Mouse (Mus musculus) lung, postnatal 0 days (tissue): Measurements from ENCODE around the gene Supv3l1. TPM values are rescaled to one million over a fixed set of nuclear protein-coding genes. Genes with fewer than 3 reads are reported as not detected.
"Not testable (repeated sequence)": the region's sequence is repeated elsewhere in the genome, so short reads cannot be mapped to it uniquely, and the experiment has no call there.

ENCODE experiments used
- ATAC-seq: fragments of 200-750 bp; cut with Nextera tagmentation; 2 replicates; pipeline ENCODE4 v1.8.0; 2017; ENCODE audit warnings: moderate library complexity
- DNase-seq: peaks from one replicate; pipeline ENCODE4 v3.0.0-alpha.2; 2016; ENCODE audit warnings: low spot score
- H3K27ac ChIP-seq: fragments of 300-500 bp; sonication (generic); 2 replicates; pipeline ENCODE4 v1.5.1; 2014; ENCODE audit warnings: antibody characterized with exemption, mild to moderate bottlenecking, low read length, mixed read lengths
- H3K27me3 ChIP-seq: fragments of 300-500 bp; sonication (generic); replicated peaks from 2 replicates; pipeline ENCODE4 v1.6.1; 2014; ENCODE audit warnings: low read length, mixed read lengths; ENCODE audit not compliant: insufficient read depth
- H3K36me3 ChIP-seq: fragments of 300-500 bp; sonication (generic); 2 replicates; pipeline ENCODE4 v1.6.1; 2014; ENCODE audit warnings: low read length, mixed read lengths; ENCODE audit not compliant: insufficient read depth
- H3K4me1 ChIP-seq: fragments of 300-500 bp; sonication (generic); 2 replicates; pipeline ENCODE4 v1.6.1; 2014; ENCODE audit warnings: antibody characterized with exemption, low read depth, low read length, mixed read lengths; ENCODE audit not compliant: insufficient read depth
- H3K4me2 ChIP-seq: fragments of 300-500 bp; sonication (generic); replicated peaks from 2 replicates; pipeline ENCODE4 v1.6.1; 2014; ENCODE audit warnings: low read depth, mild to moderate bottlenecking, low read length, moderate library complexity, mixed read lengths
- H3K4me3 ChIP-seq: fragments of 300-500 bp; sonication (generic); 2 replicates; pipeline ENCODE4 v1.5.1; 2014; ENCODE audit warnings: low read depth, low read length
- H3K9ac ChIP-seq: fragments of 300-500 bp; sonication (generic); replicated peaks from 2 replicates; pipeline ENCODE4 v1.6.1; 2014; ENCODE audit warnings: low read depth, mild to moderate bottlenecking
- H3K9me3 ChIP-seq: fragments of 300-500 bp; sonication (generic); 2 replicates; pipeline ENCODE4 v1.6.1; 2016; ENCODE audit warnings: low read length, mixed read lengths
- CTCF ChIP-seq: IDR thresholded peaks from 2 replicates; pipeline ENCODE4 v1.5.1; 2016; ENCODE audit warnings: antibody characterized with exemption, mild to moderate bottlenecking
- EP300 ChIP-seq: IDR thresholded peaks from 2 replicates; pipeline ENCODE4 v1.6.1; 2016; ENCODE audit warnings: antibody characterized with exemption, mild to moderate bottlenecking, control low read depth
- WGBS: fragments of 180-500 bp; shearing (Covaris S2); extraction: QIAGEN DNeasy Blood & Tissue Kit; methylation state at CpG from one replicate; pipeline ENCODE4 v1.1.7; 2014; 5-methylcytosine and 5-hydroxymethylcytosine counted together
- polyA plus RNA-seq: library from polyadenylated mRNA; unstranded; fragments of >200 nt; fragmentation: Nextera tagmentation; extraction: Ambion mirVana; gene quantifications from 2 replicates; pipeline ENCODE4 v1.2.1, GENCODE M21; 2015

Gene Supv3l1
- polyA plus RNA-seq, 1 experiment from 2014 or later, result 9.8 TPM

- H3K4me3 ChIP-seq, result no peak overlapping the region
- H3K27ac ChIP-seq, result no peak overlapping the region
- H3K4me1 ChIP-seq, result no peaks in the 10 kb centered on the region; the same call in 1 of the 2 replicates
- ATAC-seq (no peak), DNase-seq (no peak)
- H3K27me3 ChIP-seq, result no peaks in the 10 kb centered on the region
- no peak overlapping the region for H3K9ac ChIP-seq
- 72% methylated on average over 7 of the region's 7 CpGs for WGBS
- no peak overlapping the region for H3K4me2 ChIP-seq
- no peaks in the 10 kb centered on the region for H3K9me3 ChIP-seq
- TF ChIP-seq CTCF, result no peak
- TF ChIP-seq EP300, result no peak
- H3K36me3 ChIP-seq, result no peaks in the 10 kb centered on the region
Observed at GRCm38 (mm10) chr10:62481108-62481852, 31.7 kb upstream of the Supv3l1 start.

DNA sequence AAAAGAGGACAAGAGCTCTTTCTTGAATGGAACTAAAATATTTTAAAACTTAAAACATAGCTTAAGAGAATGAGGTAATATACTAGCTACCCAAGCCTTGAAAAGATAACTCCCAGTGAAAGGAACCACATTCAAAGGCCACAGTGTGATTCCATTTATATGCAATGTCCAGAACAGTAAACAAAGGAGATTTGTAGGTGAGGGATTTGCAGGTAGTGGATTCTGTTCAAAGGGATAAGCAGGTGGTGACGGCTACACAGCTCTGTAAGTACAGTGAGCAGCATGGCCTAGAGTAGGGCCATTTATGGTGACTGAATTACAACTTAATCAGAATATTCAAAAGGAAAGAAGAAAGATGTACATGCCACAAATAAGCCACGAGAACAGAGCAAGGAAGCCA lies 27.4 kb upstream of the Supv3l1 start:
- DNase-seq (no peak), ATAC-seq (no peak)
- Histone ChIP-seq H3K4me3 (no peak overlapping the region), H3K27ac (no peak overlapping the region), H3K9ac (no peak overlapping the region), H3K9me3 (no peaks in the 10 kb centered on the region), H3K4me2 (no peak overlapping the region), H3K36me3 (no peaks in the 10 kb centered on the region), H3K27me3 (no peaks in the 10 kb centered on the region), H3K4me1 (no peaks in the 10 kb centered on the region)
- 75% methylated on average over 2 of the region's 2 CpGs for WGBS
- no peak for TF ChIP-seq EP300
- TF ChIP-seq CTCF, result no peak

DNA sequence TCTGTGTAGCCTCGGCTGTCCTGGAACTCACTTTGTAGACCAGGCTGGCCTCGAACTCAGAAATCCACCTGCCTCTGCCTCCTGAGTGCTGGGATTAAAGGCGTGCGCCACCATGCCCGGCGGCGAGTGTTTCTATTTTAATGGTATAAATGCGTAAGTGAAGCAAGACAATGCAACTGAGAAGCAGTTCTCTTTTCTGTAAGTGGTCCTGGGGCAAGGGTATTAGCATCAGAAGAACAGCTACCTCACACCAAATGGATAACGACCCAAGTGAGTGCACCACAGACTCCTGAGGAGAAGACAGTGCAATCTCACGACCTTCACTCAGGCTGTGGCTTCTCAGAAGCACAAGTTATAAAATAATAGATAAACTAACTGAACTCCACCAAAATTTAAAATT lies 25.4 kb upstream of the Supv3l1 start:
- TF ChIP-seq EP300 (no peak), CTCF (no peak)
- no peaks in the 10 kb centered on the region for H3K4me1 ChIP-seq
- H3K9ac ChIP-seq, result no peak overlapping the region
- H3K36me3 ChIP-seq, result no peaks in the 10 kb centered on the region
- H3K4me3 ChIP-seq, result no peak overlapping the region
- H3K4me2 ChIP-seq, result no peak overlapping the region
- H3K9me3 ChIP-seq, result no peaks in the 10 kb centered on the region
- DNase-seq, result no peak
- no peak for ATAC-seq
- no peak overlapping the region for H3K27ac ChIP-seq
- WGBS, result 92% methylated on average over 10 of the region's 10 CpGs
- H3K27me3 ChIP-seq, result no peaks in the 10 kb centered on the region

DNA sequence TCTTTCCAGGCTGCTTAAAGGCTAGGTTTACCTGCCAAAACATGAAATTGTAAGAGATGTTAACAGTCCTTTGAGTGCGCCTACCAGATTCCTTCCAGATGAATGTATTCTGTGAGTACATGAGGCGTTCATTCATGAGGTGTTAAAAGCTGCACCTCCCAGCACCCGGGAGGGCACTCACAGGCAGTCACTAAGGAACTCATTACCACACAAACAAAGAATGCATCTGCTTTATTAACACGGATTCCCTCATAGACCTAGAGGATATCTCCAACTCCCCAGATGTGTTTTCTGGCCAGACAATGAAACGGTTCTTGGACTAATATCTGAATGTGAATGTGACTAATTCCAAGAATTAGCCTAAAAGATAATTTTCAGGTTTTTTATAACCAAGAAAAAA lies 21.6 kb upstream of the Supv3l1 start:
- peak; percentile 47; the same call in 1 of the 2 replicates for ATAC-seq
- H3K9ac ChIP-seq, result no peak overlapping the region
- H3K27ac ChIP-seq, result no peak overlapping the region
- WGBS, result 65% methylated on average over 5 of the region's 5 CpGs
- H3K4me3 ChIP-seq, result no peak overlapping the region
- H3K9me3 ChIP-seq, result no peaks in the 10 kb centered on the region
- no peak overlapping the region for H3K4me2 ChIP-seq
- peak; percentile 22 for DNase-seq
- no peaks in the 10 kb centered on the region for H3K27me3 ChIP-seq
- H3K36me3 ChIP-seq, result 0 out of 2 replicates have a peak, but pooled peaks cover 5% of the 10 kb centered on the region
- no peak; the same call in 1 of the 2 replicates for TF ChIP-seq EP300
- no peaks in the 10 kb centered on the region for H3K4me1 ChIP-seq

GRCm38 (mm10) chr10:62469736-62470135 lies 20.2 kb upstream of the Supv3l1 start:
- H3K36me3 ChIP-seq, result 0 out of 2 replicates have a peak, but pooled peaks cover 5% of the 10 kb centered on the region

DNA sequence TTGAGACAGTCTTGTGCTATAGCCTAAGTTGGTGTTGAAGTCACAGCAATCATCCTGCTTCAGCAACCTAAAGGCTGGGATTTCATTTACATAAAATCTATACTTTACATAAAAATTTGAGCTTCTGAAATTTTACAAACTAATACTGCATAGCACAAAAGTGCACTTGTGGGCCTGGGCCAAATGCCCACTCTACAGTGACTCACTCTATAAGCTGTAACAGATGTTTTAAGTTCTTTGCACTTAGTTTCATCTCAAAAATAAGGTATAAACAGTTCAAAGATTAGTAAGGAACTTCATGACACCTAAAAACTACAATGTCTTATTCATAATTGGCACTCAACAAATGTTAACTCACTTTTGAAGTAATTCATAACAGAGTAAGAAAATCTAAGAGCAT lies 11.8 kb upstream of the Supv3l1 start:
- peaks cover 28% of the 10 kb centered on the region for H3K36me3 ChIP-seq

More at GRCm38 (mm10) chr10:62469736-62470135, 20.2 kb upstream of the Supv3l1 start:
- Histone ChIP-seq H3K27ac (no peak overlapping the region), H3K27me3 (no peaks in the 10 kb centered on the region), H3K4me2 (no peak overlapping the region), H3K4me3 (no peak overlapping the region), H3K9ac (no peak overlapping the region), H3K4me1 (no peaks in the 10 kb centered on the region), H3K9me3 (no peaks in the 10 kb centered on the region)
- TF ChIP-seq EP300, result no peak
- no peak for TF ChIP-seq CTCF
- WGBS, result 92% methylated on average over 4 of the region's 4 CpGs
- DNase-seq, result no peak
- ATAC-seq, result no peak

DNA sequence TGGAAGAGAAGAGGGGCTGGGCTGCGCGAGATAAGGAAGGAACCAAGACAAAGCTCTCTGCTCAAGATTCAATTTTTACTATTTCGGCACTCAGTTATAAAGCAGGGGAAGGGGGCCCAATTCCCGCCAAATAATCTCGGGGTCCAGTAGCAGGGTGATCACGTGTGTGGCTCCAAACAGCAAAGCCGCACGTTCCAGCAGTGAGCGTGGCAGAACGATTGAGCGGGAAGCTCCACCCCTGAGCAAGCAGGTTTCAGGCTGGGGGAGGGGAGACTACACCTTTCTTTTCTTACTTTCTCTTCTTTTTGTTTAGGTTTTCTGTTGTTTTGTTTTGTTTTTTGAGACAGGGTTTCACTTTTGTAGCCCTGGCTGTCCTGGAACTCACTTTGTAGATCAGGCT lies 2.5 kb upstream of the Supv3l1 start:
- WGBS, result 62% methylated on average over 11 of the region's 11 CpGs
- H3K4me3 ChIP-seq, ATAC-seq: not testable (repeated sequence)

More for the DNA sequence above, 11.8 kb upstream of the Supv3l1 start:
- Histone ChIP-seq H3K9me3 (no peaks in the 10 kb centered on the region), H3K27me3 (no peaks in the 10 kb centered on the region), H3K4me3 (no peak overlapping the region), H3K4me2 (no peak overlapping the region), H3K27ac (no peak overlapping the region), H3K9ac (no peak overlapping the region), H3K4me1 (no peaks in the 10 kb centered on the region)
- DNase-seq (no peak), ATAC-seq (no peak)
- no peak for TF ChIP-seq CTCF
- no peak for TF ChIP-seq EP300

More for the DNA sequence above, 2.5 kb upstream of the Supv3l1 start:
- H3K27ac ChIP-seq, H3K4me1 ChIP-seq, H3K27me3 ChIP-seq, H3K9me3 ChIP-seq, H3K4me2 ChIP-seq, H3K9ac ChIP-seq, DNase-seq: not testable (repeated sequence)
- peaks cover 16% of the 10 kb centered on the region; the same call in 1 of the 2 replicates for H3K36me3 ChIP-seq
